Mouse (Mus musculus) inflammation-experienced regulatory T-cells, adult 6 months (primary cell): ENCODE results near the gene St6galnac1. TPM values are rescaled to one million over a fixed set of nuclear protein-coding genes. Genes with fewer than 3 reads are reported as not detected.
"Not testable (repeated sequence)": the region's sequence is repeated elsewhere in the genome, so short reads cannot be mapped to it uniquely, and the experiment has no call there.

Experiments used
- ATAC-seq: one replicate; pipeline ENCODE4 v1.8.0; 2017
- polyA plus RNA-seq, 3 experiments: library from polyadenylated mRNA; unstranded; fragments of 100-300 nt; shearing (Covaris generic); gene quantifications; one replicate each; pipeline ENCODE4 v1.2.1; 2017

St6galnac1 gene
- polyA plus RNA-seq = 10 to 100 TPM in 2 of 3 experiments, 1 to 10 TPM in 1; 9.0 to 17.1 (median 13.5) TPM

GRCm38 (mm10) chr11:116775407-116775806 is at the start of gene St6galnac1:
Gene St6galnac1 (minus strand): TSS chr11:116775507.
- no peak for ATAC-seq

GRCm38 (mm10) chr11:116823885-116824284 is 48.6 kb upstream of the St6galnac1 start:
- not testable (repeated sequence) for ATAC-seq

DNA sequence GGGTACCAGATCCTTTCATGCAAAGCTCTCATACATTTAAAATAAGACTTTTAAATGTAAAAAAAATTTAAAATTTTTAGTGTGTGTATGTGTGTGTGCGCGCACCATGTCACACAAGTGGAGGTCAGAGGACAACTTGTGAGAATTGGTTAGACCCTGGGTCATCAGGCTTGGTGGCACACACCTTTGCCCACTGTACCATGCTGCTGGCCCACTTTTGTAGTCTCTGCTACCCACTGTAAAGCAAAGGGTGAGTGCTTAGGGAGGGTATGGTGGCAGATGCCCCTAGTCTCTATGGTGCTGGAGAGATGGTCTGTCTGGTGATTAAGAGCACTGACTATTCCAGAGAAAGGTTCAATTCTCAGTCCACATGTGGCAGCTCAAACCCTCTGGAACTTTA is 47.9 kb upstream of the St6galnac1 start:
- ATAC-seq = no peak

- ATAC-seq = no peak
These were observed 47.3 kb upstream of the St6galnac1 start for GRCm38 (mm10) chr11:116822626-116823025.

DNA sequence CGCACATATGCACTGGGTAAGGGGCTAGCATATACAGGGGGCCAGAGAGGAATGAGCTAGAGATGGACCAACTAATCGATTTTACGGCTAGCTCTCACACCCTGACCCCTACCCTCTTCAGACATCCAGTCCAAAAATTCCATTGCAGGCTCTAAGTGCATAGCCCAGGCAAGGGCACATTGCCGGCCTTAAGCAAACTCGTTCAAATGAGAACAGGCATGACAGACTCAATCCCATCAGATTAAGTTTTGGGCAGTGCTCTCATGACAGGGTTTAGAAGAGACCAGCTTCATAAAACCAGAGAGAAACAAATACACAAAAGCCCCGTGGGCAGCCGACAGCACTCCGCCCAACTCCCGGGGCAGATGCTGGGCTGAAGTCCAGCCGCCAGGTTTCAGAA is 46.9 kb upstream of the St6galnac1 start:
- ATAC-seq = no peak

DNA sequence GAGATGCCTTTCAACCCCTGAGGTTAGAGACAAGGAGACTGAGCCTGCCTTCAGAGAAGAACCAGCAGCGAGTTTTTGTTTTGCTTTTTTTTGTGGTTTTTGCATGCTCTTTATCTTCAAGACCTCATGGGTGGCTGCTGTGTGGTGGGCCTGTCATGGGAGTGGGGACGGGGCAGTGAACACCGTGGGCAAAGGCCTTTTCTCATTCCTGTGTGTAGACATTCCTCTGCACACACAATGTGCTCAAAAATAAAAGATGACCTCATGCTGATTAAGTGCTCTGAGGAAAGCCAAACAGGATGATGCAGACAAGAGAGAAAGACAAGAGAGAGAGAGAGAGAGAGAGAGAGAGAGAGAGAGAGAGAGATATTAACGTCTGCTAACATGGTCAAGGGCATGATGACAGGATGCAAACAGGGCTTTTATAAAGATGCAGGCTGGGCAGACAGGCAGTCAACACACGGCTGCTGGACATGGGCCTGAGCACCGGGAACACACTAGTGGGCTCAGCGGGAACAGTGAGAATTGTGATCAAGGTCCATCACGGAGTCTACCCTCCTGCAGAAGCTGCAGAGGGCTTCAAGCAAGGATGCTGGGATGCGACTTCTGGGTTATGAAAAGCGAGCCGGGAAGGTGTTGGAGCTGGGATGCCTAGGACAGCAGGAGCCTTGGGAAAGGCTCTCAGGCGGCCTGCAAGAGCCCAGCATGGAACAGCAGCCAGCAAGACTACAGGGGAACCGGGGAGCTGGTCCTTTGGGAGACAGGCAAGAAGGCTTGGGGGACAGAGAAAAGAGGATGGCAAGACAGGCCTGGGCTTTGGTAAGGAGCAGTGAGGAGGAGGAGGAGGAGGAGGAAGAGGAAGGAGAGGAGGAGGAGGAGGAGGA is 46.0 kb upstream of the St6galnac1 start:
- no peak for ATAC-seq

- ATAC-seq = no peak
These were observed 44.8 kb upstream of the St6galnac1 start for GRCm38 (mm10) chr11:116819932-116820593.

GRCm38 (mm10) chr11:116818722-116819121 is 43.4 kb upstream of the St6galnac1 start:
- ATAC-seq = no peak

GRCm38 (mm10) chr11:116817567-116817966 is 42.3 kb upstream of the St6galnac1 start:
- ATAC-seq = no peak

DNA sequence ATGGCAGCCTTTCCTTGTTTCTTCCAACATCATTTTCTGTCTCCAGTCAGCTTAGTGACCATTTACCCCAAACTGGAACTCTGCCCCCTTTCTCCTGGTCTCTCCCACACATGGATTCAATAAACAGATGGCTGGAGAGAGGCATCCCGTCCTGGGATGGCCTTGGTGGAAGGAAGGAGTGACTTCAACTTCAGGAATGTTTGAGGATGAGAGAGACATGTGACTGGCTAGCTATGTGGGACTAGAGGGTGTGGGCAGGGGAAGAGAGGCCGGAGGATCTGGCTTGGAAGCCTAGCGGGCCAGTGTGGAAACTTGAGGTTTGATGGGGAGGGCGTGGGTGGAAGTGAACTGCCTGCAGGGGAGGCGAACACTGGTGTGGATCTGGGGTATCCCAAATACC is 41.5 kb upstream of the St6galnac1 start:
- ATAC-seq = no peak

DNA sequence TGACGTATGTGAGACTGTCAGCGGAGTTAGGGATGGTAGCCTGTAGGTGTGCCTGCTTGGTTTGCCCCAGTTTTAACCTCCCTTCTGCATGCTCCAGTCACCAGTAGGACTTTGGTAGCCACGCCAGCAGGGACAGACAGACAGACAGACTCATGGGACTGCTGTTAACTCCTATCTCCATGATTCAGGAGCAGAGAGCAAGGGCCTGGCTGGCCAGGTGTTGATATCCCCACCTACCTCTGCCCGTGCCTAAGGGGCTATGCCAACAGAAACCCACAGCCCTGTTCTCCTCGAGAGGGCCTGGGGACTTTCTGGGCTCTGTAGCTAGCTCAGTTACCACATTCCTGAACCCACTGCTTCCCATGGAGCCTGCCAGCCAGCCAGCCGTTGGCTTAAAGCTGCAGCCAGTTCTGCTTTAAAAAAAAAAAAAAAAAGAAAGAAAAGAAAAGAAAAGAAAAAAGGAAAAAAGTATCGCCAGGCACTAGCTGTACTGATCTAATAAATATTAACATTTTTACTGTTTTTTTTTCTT is 39.6 kb upstream of the St6galnac1 start:
- no peak for ATAC-seq

DNA sequence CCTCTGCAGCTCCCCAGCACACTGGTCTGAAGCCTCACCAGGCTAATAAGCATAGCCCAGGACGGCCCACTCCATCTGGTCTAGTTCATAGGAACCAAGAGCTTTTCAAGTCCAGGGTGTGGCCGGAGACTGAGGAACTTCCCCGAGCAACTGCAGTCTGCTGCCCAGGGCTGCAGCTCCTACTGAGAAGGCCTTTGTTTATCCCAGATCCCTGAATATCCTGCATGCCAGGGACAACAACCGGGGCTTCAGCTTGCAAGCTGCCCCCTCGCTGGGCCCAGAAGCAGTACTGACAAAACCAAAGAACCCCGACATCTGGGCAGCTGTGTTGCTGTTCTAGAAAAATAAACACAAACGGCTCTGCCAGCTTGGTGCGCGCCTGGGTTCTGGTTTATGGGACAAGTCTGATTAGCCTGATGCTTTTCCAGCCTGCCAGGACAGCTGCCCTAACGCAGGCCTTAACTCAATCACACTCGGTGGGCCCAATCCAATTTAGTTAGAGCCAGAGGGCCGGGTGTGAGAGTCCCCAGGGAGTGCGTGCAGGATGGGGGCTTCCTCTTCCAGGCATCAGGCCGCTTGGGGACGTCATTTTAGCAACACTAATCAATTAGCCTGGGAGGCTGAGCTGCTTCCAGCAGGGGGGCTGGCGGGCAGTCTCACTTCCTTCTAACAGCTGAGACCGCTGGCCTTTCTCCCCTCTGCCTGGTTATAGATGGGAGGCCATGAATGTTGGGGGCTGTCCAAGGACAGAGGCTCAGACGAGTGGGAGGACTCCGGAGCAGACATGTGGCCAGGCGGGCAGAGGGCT is 39.0 kb upstream of the St6galnac1 start:
- no peak for ATAC-seq

DNA sequence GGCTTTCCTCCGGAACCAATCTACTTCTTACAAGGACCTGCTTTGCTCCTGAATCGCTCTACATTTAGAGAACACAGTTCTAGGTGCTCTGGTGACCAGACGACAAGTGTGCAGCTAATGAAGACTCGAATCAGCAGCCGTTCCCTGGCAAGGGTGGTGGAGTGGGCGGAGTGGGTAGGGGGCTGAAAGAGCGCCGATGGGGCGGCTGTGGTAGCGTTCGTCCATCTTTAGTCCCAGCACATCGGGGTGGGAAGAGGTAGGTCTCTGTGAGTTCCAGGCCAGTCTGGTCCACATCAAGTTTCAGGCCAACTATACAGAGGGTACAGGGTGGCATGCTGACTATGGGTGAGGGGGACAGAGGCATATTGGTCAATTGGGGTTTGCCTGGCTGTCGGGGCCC is 38.3 kb upstream of the St6galnac1 start:
- ATAC-seq = no peak

GRCm38 (mm10) chr11:116812793-116813529 is 37.7 kb upstream of the St6galnac1 start:
- ATAC-seq = no peak

DNA sequence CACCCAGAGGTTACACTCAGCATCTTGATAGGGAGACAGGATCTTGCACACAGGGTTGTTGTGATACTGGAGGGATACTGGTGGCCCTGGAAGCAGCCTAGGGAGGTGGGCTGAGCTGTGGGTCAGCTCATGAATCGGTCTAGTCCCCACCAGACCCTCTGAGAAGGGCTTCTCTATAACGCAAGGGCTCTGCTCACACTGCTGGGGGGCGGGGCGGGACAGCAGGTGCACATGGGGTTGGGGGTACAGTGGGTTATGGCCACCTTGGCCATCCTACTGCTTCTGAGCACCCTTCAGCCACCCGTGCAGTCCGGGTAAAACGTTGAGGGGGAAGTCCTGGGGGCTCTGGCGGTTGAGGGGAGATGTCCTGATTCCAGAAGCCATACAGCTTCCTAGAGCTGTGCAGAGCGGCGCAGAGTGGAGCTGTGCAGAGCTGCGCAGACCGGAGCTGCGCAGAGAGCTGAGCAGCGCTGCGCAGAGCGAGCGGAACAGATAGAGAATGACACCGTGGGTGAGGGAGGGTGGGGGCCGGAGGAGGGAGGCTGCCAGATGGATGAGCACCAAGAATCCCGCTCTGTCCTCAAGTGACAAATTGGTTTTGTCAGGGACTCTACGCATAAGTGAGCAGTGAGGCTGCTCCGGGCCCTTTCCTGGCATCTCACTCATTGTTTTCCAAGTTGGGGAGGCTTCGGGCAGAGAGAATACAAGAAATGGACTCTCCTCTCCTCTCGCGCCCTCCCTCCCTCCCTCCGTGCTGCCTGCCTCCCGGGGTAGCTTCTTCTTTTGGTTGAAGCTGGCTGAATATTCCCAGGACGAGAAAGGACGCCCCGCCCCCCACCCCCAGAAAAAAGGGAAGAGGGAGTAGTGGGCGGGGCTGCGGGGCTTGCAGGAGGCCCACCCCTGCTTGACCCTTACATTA is 35.9 kb upstream of the St6galnac1 start:
- peak; percentile 71 for ATAC-seq

GRCm38 (mm10) chr11:116810528-116810927 is 35.2 kb upstream of the St6galnac1 start:
- ATAC-seq = no peak

DNA sequence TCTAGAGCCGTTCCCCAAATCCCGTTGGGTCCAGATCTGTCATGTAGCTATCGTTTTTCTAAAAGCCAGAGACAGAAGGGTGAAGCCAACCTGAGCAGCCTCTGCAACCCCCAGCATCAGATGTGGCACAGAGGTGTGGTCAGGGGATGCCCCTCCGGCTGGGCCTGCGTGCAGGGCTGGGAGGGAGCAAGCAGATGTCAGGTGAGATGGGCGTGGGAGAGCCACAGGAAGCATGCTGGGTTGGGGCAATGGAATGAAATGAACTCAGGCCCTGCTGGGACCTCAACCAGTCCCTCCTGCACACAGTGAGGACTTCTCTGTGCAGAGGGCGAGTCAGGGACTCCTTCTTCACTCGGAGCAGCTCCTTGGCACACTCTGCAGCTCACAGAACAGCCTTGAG is 34.2 kb upstream of the St6galnac1 start:
- ATAC-seq = peak; percentile 44

DNA sequence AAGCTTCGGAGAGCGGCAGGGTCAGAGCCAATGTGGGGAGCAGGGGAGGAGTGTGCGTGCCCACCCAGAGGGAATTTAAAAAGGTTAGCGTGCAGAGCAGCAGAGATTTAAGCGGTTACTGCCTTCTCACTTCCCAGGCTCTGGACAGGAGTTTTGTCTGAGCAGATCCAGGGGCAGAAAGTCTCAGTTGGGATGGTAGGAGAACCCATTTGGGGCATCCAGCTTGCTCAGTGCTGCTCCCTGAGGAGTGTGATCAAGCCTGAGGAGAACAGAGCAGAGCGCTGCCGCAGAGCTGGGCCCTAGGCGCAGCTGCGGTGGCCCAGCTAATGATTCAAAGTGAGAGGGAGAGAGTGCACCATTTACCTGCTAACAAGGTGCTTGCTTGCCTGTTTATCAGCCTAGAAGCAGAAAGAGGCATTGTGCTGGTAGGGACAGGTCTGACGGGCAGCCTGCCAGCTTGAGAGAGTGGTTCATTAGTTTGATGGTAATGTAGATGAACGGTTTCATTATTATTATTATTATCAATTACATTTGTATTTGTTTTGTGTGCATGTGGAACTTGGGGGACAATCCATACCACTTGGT is 33.6 kb upstream of the St6galnac1 start:
- ATAC-seq = no peak

- ATAC-seq = peak; percentile 39
These were observed 32.8 kb upstream of the St6galnac1 start for GRCm38 (mm10) chr11:116807938-116808606.

- ATAC-seq = no peak
These were observed 32.2 kb upstream of the St6galnac1 start for GRCm38 (mm10) chr11:116807526-116807925.
